Mouse (Mus musculus): ENCODE measurements at regions not wholly inside any gene's neighbourhood (a gene's known extent, or its start where the extent isn't known, plus 50 kb on each side); places are given as distances from the start of the nearest gene placed in this dataset.

DNA sequence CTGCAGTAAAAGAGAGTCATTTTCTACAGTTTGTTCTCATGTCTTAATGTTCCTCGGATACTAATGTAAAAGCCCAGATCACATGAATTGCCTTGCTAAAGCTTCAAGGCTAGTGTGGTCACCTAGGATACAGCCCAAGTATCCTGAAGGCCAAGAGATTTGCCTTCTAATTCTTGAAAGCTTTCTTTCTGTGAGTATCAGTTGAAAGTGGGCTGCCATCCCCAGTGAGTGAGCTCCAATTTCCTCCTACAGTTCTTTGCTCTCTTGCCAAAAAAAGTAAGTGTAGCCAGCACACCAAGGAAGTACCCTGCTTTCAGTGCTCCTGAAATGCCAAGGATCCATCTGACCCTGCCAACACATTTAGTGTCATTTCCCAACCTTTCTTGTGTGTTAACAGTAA is 79.3 kb upstream of the Tab2 start:
- TF ChIP-seq CTCF (IDR thresholded peaks at IDR 0.05) (no peak), EP300 (IDR thresholded peaks at IDR 0.05) (no peak)
- WGBS, result 43% methylated on average over 1 of the region's 1 CpGs
- Histone ChIP-seq H3K4me1 (ENCODE audit: insufficient read depth, low read depth, low read length) (no peaks in the 10 kb centered on the region), H3K27ac (ENCODE audit: low read length) (no peak overlapping the region), H3K9ac (replicated peaks; ENCODE audit: low read depth) (no peak overlapping the region), H3K4me2 (replicated peaks; ENCODE audit: low read depth, low read length) (no peak overlapping the region), H3K27me3 (replicated peaks; ENCODE audit: insufficient read depth, low read length) (no peaks in the 10 kb centered on the region), H3K9me3 (ENCODE audit: low read length) (no peaks in the 10 kb centered on the region), H3K4me3 (ENCODE audit: low read depth, low read length) (no peak overlapping the region), H3K36me3 (ENCODE audit: insufficient read depth, low read length) (no peaks in the 10 kb centered on the region)
- ATAC-seq (no peak), DNase-seq (ENCODE audit: low spot score) (no peak)

DNA sequence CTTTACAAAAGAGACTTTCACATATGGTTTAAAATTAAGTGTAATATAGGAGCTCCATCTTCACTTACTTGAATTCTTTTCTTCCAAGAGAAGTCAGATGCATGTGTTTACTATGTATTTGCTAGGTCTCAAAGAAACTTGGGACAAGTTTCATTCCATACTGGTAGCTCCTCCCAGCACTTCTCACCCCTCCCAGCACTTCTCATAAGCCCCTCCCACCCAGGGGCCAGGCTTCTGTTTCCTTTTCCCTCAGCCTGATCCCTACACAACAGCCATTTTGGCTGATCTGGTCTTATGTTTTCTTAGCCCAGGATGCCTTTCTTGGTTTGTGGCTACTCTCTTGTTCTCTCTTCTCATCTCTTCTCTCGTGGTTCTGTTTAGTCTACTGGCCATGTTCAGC is 76.2 kb upstream of the Tab2 start:
- Histone ChIP-seq H3K4me2 (replicated peaks; ENCODE audit: low read depth, low read length) (no peak overlapping the region), H3K9ac (replicated peaks; ENCODE audit: low read depth) (no peak overlapping the region), H3K27ac (ENCODE audit: low read length) (no peak overlapping the region), H3K36me3 (ENCODE audit: insufficient read depth, low read length) (no peaks in the 10 kb centered on the region), H3K9me3 (ENCODE audit: low read length) (no peaks in the 10 kb centered on the region), H3K27me3 (replicated peaks; ENCODE audit: insufficient read depth, low read length) (no peaks in the 10 kb centered on the region), H3K4me3 (ENCODE audit: low read depth, low read length) (no peak overlapping the region), H3K4me1 (ENCODE audit: insufficient read depth, low read depth, low read length) (peaks cover 4% of the 10 kb centered on the region; the same call in 1 of the 2 replicates)
- no peak for DNase-seq (ENCODE audit: low spot score)
- 71% methylated on average over 1 of the region's 1 CpGs for WGBS
- TF ChIP-seq CTCF (IDR thresholded peaks at IDR 0.05) (no peak), EP300 (IDR thresholded peaks at IDR 0.05) (no peak)
- no peak for ATAC-seq

GRCm38 (mm10) chr10:8028840-8029239 is 72.8 kb upstream of the Tab2 start:
- ATAC-seq (no peak), DNase-seq (ENCODE audit: low spot score) (peak; percentile 9)
- 19% methylated on average over 2 of the region's 2 CpGs for WGBS

GRCm38 (mm10) chr10:8027023-8027422 is 71.0 kb upstream of the Tab2 start:
- no peak for ATAC-seq
- no peak overlapping the region for H3K4me3 ChIP-seq (ENCODE audit: low read depth, low read length)
- peak; percentile 55 for DNase-seq (ENCODE audit: low spot score)

More at GRCm38 (mm10) chr10:8028840-8029239, 72.8 kb upstream of the Tab2 start:
- H3K27ac ChIP-seq (ENCODE audit: low read length), result no peak overlapping the region
- TF ChIP-seq EP300 (IDR thresholded peaks at IDR 0.05), result no peak
- TF ChIP-seq CTCF (IDR thresholded peaks at IDR 0.05), result no peak
- H3K36me3 ChIP-seq (ENCODE audit: insufficient read depth, low read length), result no peaks in the 10 kb centered on the region
- no peaks in the 10 kb centered on the region for H3K9me3 ChIP-seq (ENCODE audit: low read length)
- no peak overlapping the region for H3K4me2 ChIP-seq (replicated peaks; ENCODE audit: low read depth, low read length)
- peaks cover 4% of the 10 kb centered on the region; the same call in 1 of the 2 replicates for H3K4me1 ChIP-seq (ENCODE audit: insufficient read depth, low read depth, low read length)
- H3K9ac ChIP-seq (replicated peaks; ENCODE audit: low read depth), result no peak overlapping the region
- H3K27me3 ChIP-seq (replicated peaks; ENCODE audit: insufficient read depth, low read length), result no peaks in the 10 kb centered on the region
- no peak overlapping the region for H3K4me3 ChIP-seq (ENCODE audit: low read depth, low read length)

DNA sequence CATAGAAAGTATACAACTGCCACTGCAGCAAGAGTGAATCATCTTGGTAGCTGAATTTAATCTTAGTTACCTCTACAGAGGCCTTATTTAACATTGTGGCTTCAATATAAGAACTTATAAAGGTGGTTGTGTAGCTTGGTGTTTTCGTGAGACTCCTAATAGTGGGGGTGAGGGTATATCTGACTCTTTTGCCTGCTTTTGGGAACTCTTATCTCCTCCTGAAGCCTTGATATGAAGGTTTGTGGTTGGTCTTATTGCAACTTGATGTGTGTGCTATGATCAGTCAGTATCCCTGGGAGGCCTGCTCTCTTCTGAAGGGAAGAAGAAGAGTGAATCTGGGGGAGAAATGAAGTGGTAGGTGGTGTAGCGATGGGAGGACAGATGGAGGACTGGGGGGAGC is 67.7 kb upstream of the Tab2 start:
- WGBS, result 91% methylated on average over 2 of the region's 2 CpGs
- no peak for TF ChIP-seq CTCF (IDR thresholded peaks at IDR 0.05)
- no peak for TF ChIP-seq EP300 (IDR thresholded peaks at IDR 0.05)
- Histone ChIP-seq H3K4me2 (replicated peaks; ENCODE audit: low read depth, low read length) (no peak overlapping the region), H3K27me3 (replicated peaks; ENCODE audit: insufficient read depth, low read length) (no peaks in the 10 kb centered on the region), H3K36me3 (ENCODE audit: insufficient read depth, low read length) (no peaks in the 10 kb centered on the region), H3K27ac (ENCODE audit: low read length) (no peak overlapping the region), H3K4me3 (ENCODE audit: low read depth, low read length) (no peak overlapping the region), H3K9me3 (ENCODE audit: low read length) (no peaks in the 10 kb centered on the region), H3K9ac (replicated peaks; ENCODE audit: low read depth) (no peak overlapping the region), H3K4me1 (ENCODE audit: insufficient read depth, low read depth, low read length) (peaks cover under 1% of the 10 kb centered on the region; the same call in 1 of the 2 replicates)
- ATAC-seq (no peak), DNase-seq (ENCODE audit: low spot score) (no peak)

More at GRCm38 (mm10) chr10:8027023-8027422, 71.0 kb upstream of the Tab2 start:
- Histone ChIP-seq H3K4me2 (replicated peaks; ENCODE audit: low read depth, low read length) (no peak overlapping the region), H3K27ac (ENCODE audit: low read length) (no peak overlapping the region), H3K9ac (replicated peaks; ENCODE audit: low read depth) (no peak overlapping the region), H3K4me1 (ENCODE audit: insufficient read depth, low read depth, low read length) (peaks cover 4% of the 10 kb centered on the region; the same call in 1 of the 2 replicates), H3K27me3 (replicated peaks; ENCODE audit: insufficient read depth, low read length) (no peaks in the 10 kb centered on the region), H3K9me3 (ENCODE audit: low read length) (no peaks in the 10 kb centered on the region), H3K36me3 (ENCODE audit: insufficient read depth, low read length) (no peaks in the 10 kb centered on the region)
- TF ChIP-seq EP300 (IDR thresholded peaks at IDR 0.05) (no peak), CTCF (IDR thresholded peaks at IDR 0.05) (no peak)
- WGBS, result 15% methylated on average over 6 of the region's 6 CpGs

DNA sequence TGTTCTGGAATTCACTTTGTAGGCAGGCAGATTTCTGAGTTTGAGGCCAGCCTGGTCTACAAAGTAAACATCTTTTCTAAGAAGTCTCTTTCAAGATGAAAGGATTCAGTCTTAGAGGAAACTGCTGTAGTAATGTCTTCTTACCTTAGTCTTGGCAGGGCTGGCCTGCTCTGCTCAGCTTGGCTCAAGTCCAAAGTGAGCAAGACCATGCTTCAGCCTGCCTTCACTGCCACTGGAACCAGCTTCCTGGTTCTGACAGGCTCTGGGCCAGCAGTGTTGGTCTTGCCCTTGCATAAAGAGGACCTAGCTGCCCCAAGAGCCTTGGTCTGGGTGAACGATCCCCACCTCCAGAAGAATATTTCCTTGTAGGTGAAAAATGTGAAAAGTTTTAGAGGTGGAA is 65.9 kb upstream of the Tab2 start:
- no peaks in the 10 kb centered on the region for H3K4me1 ChIP-seq (ENCODE audit: insufficient read depth, low read depth, low read length)
- no peaks in the 10 kb centered on the region for H3K27me3 ChIP-seq (replicated peaks; ENCODE audit: insufficient read depth, low read length)
- 43% methylated on average over 1 of the region's 1 CpGs for WGBS
- DNase-seq (ENCODE audit: low spot score) (no peak), ATAC-seq (no peak)
- no peak overlapping the region for H3K4me3 ChIP-seq (ENCODE audit: low read depth, low read length)
- no peak overlapping the region for H3K27ac ChIP-seq (ENCODE audit: low read length)
- H3K9me3 ChIP-seq (ENCODE audit: low read length), result no peaks in the 10 kb centered on the region
- no peak overlapping the region for H3K4me2 ChIP-seq (replicated peaks; ENCODE audit: low read depth, low read length)
- H3K9ac ChIP-seq (replicated peaks; ENCODE audit: low read depth), result no peak overlapping the region
- TF ChIP-seq CTCF (IDR thresholded peaks at IDR 0.05) (no peak), EP300 (IDR thresholded peaks at IDR 0.05) (no peak)
- H3K36me3 ChIP-seq (ENCODE audit: insufficient read depth, low read length), result no peaks in the 10 kb centered on the region

Measured in lung, postnatal 0 days (tissue).